Mouse (Mus musculus): ENCODE results near the gene Cstl1. TPM values are rescaled to one million over a fixed set of nuclear protein-coding genes. Genes with fewer than 3 reads are reported as not detected.

The Cstl1 gene
- polyA plus RNA-seq (2012; rRNA removed), result not detected in 2 replicates

DNA sequence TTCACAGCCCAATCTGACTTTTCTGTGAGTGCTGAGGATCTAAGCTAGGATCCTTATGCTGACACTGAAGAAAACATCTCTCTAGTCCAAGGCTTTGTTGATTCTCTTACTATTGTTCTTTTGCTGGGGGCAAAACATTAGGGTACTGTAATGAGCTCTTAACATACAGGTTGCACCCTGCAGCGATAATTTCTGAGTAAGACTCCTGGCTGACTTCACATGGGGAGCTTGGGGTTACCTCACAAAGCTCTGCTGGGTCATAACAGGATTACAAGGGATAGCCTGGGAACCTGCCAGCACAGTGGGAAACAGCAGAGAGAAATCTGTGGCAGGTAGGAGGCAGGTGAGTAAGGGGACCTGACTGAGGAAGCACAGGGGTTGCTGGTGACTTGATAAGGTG lies at the start of gene Cstl1:
Gene Cstl1, plus strand, starts transcription at position 301 of the 400 bp plus-strand sequence.

GRCm38 (mm10) chr2:148732327-148733000 lies 17.7 kb upstream of the Cstl1 start, which contains the start of gene Napb:
Gene Napb, minus strand, starts transcription at chr2:148732467.

DNA sequence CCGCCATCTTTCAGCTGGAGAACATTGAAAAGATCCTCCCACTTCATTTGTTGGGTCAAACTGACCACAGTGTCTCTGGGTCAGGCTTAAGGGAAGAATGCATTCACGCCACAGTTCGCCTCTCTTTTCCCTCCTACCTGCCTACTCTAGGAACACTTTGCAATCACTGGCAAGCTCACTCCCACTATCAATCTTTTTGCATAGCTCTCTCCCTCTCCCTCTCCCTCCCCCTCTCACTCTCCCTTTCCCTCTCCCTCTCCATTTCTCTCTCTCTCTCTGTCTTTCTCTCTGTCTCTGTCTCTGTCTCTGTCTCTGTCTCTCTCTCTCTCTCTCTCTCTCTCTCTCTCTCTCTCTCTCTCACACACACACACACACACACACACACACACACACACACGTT lies 21.2 kb downstream of the Cstl1 start, which contains the start of gene Cst11:
Gene Cst11, minus strand, starts transcription at position 101 of the 400 bp plus-strand sequence.

GRCm38 (mm10) chr2:148781709-148782108 lies 31.6 kb downstream of the Cstl1 start, which contains the start of gene 8030411F24Rik:
Gene 8030411F24Rik, plus strand, starts transcription at chr2:148782009.

GRCm38 (mm10) chr2:148789142-148789541 lies 39.0 kb downstream of the Cstl1 start, which contains the start of gene Cst12:
Gene Cst12, plus strand, starts transcription at chr2:148789361.

GRCm38 (mm10) chr2:148798485-148798884 lies 48.3 kb downstream of the Cstl1 start, which contains the start of gene Cst8:
Gene Cst8, plus strand, starts transcription at chr2:148798785.

Other genes starting within 250 kb of the Cstl1 start
- gene Nxt1, start 77.8 kb upstream of the Cstl1 start, polyA plus RNA-seq (2012; rRNA removed), result 53.3 and 62.9 TPM in 2 replicates
- 15.8 and 17.5 TPM in 2 replicates for gene Gzf1, start 69.3 kb upstream of the Cstl1 start, polyA plus RNA-seq (2012; rRNA removed)
- gene Napb, start 17.9 kb upstream of the Cstl1 start, polyA plus RNA-seq (2012; rRNA removed), result 31.3 and 33.1 TPM in 2 replicates
- gene Cst11, start 21.1 kb downstream of the Cstl1 start, polyA plus RNA-seq (2012; rRNA removed), result not detected in 2 replicates
- not detected in 2 replicates for gene 8030411F24Rik, start 31.7 kb downstream of the Cstl1 start, polyA plus RNA-seq (2012; rRNA removed)
- gene Cst12, start 39.0 kb downstream of the Cstl1 start, polyA plus RNA-seq (2012; rRNA removed), result not detected in 2 replicates
- gene Cst8, start 48.4 kb downstream of the Cstl1 start, polyA plus RNA-seq (2012; rRNA removed), result not detected in 2 replicates
- gene Cst13, start 69.7 kb downstream of the Cstl1 start, polyA plus RNA-seq (2012; rRNA removed), result not detected in 2 replicates
- not detected in 2 replicates for gene Cst9, start 84.8 kb downstream of the Cstl1 start, polyA plus RNA-seq (2012; rRNA removed)
- not detected in 2 replicates for gene 9230104L09Rik, start 114.7 kb downstream of the Cstl1 start, polyA plus RNA-seq (2012; rRNA removed)
- 489 and 501 TPM in 2 replicates for gene Cst3, start 125.3 kb downstream of the Cstl1 start, polyA plus RNA-seq (2012; rRNA removed)